Mouse (Mus musculus) testis, adult 2 months (tissue): ENCODE data around the gene Ltb4r1.

Experiments used
- CTCF ChIP-seq: fragments of 200-500 bp; IDR thresholded peaks from 2 replicates; pipeline ENCODE4 v1.5.1; 2012; ENCODE audit warnings: low read depth, mild to moderate bottlenecking, inconsistent platforms, low read length, moderate library complexity; ENCODE audit not compliant: control insufficient read depth, insufficient read depth, insufficient replicate concordance
- POLR2A ChIP-seq: fragments of 200-500 bp; IDR thresholded peaks from 2 replicates; pipeline ENCODE4 v1.6.1; 2012; ENCODE audit warnings: low read depth, mild to moderate bottlenecking, inconsistent platforms, low read length, moderate library complexity; ENCODE audit not compliant: control insufficient read depth

GRCm38 (mm10) chr14:55778686-55779085 lies 12.9 kb downstream of the Ltb4r1 start:
- no peak for TF ChIP-seq CTCF
- TF ChIP-seq POLR2A = no peak
